Comparison of ENCODE assay signal across 26 mouse cellular contexts in the genomic region with DNA sequence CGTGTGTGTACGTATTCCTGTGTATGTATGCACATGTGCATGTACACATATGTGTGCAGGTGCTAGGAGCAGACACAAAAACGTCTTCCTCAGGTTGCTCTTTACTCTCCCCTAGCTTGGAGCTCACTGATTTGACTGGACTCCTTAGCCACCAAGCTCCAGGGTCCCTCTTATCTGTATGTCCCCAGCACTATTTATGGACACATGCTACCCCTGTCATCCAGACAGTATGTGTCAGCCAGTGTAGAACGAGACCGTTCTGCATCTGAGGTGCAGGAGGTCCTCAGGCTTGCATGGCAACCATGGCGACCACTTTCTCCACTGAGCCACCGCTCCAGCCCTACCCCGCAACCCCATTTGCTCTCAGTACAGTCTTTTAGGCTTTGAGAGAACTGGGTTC.
DNase-seq lines count a peak whose midpoint lies in the region; ATAC-seq and TF ChIP-seq lines count a peak whose summit lies in the region.
"Had no signal": no experiment of that assay in that cellular context is flagged by ENCODE, and none has a peak within 500 bp of the region (broad histone marks: within the 10 kb centered on the region; RNA-seq: fewer than 3 reads in every experiment).

No protein-coding gene starts in this region.

- H3K4me2 ChIP-seq in heart, embryonic 11.5 days, result peak overlapping the region; percentile 41
- H3K4me2 ChIP-seq in heart, embryonic 16.5 days (ENCODE audit: low read depth, low read length), result peak overlapping the region; percentile 39; the same call in 1 of the 2 replicates
- H3K4me2 ChIP-seq in liver, embryonic 13.5 days, result no peak overlapping the region
- no peak overlapping the region for H3K4me2 ChIP-seq in liver, embryonic 12.5 days
- H3K4me2 ChIP-seq: embryonic facial prominence, embryonic 13.5 days; lung, embryonic 15.5 days; neural tube, embryonic 13.5 days had no signal

- no peak overlapping the region for H3K9ac ChIP-seq in heart, embryonic 11.5 days (ENCODE audit: low read depth, low read length)
- peak overlapping the region; percentile 42 for H3K9ac ChIP-seq in heart, embryonic 16.5 days (ENCODE audit: low read length)
- no peak overlapping the region for H3K9ac ChIP-seq in heart, adult 2 months (ENCODE audit: low read depth, low read length)
- H3K9ac ChIP-seq in liver, embryonic 13.5 days, result no peak overlapping the region
- H3K9ac ChIP-seq in liver, embryonic 12.5 days, result no peak overlapping the region
- H3K9ac ChIP-seq: embryonic facial prominence, embryonic 13.5 days; forebrain, postnatal 0 days; lung, embryonic 15.5 days; neural tube, embryonic 13.5 days had no signal

- H3K36me3 ChIP-seq in heart, embryonic 11.5 days (ENCODE audit: control insufficient read depth, insufficient read depth, low read length), result no peaks in the 10 kb centered on the region
- no peaks in the 10 kb centered on the region for H3K36me3 ChIP-seq in heart, embryonic 16.5 days (ENCODE audit: control insufficient read depth, insufficient read depth)
- H3K36me3 ChIP-seq in heart, adult 2 months (ENCODE audit: control insufficient read depth, insufficient read depth, low read length), result no peaks in the 10 kb centered on the region
- H3K36me3 ChIP-seq in liver, embryonic 13.5 days, result no peaks in the 10 kb centered on the region
- H3K36me3 ChIP-seq in liver, embryonic 12.5 days, result no peaks in the 10 kb centered on the region
- H3K36me3 ChIP-seq in G1E (replicated peaks), result peaks cover 77% of the 10 kb centered on the region
- H3K36me3 ChIP-seq: embryonic facial prominence, embryonic 13.5 days; lung, embryonic 15.5 days; neural tube, embryonic 13.5 days had no signal

- H3K27me3 ChIP-seq in heart, embryonic 11.5 days (ENCODE audit: control insufficient read depth, insufficient read depth, low read length), result 0 out of 2 replicates have a peak, but pooled peaks cover 4% of the 10 kb centered on the region
- H3K27me3 ChIP-seq in heart, embryonic 16.5 days (ENCODE audit: control insufficient read depth, insufficient read depth, low read length), result no peaks in the 10 kb centered on the region
- H3K27me3 ChIP-seq in heart, adult 2 months (ENCODE audit: control insufficient read depth, insufficient read depth, low read length), result no peaks in the 10 kb centered on the region
- H3K27me3 ChIP-seq in liver, embryonic 13.5 days, result no peaks in the 10 kb centered on the region
- no peaks in the 10 kb centered on the region for H3K27me3 ChIP-seq in liver, embryonic 12.5 days (replicated peaks)
- H3K27me3 ChIP-seq in G1E (ENCODE audit: insufficient read depth, low read length), result no peaks in the 10 kb centered on the region
- H3K27me3 ChIP-seq: embryonic facial prominence, embryonic 13.5 days; lung, embryonic 15.5 days; neural tube, embryonic 13.5 days had no signal

- TF ChIP-seq CTCF in heart, adult 2 months (IDR thresholded peaks at IDR 0.05), result no peak
- TF ChIP-seq CTCF in G1E (IDR thresholded peaks at IDR 0.05; ENCODE audit: low read depth, low read length), result no peak

- no peak for DNase-seq in heart, adult 8-10 months (ENCODE audit: low spot score)
- DNase-seq in heart, adult 2 months, result no peak
- DNase-seq in liver, embryonic 13.5 days, result no peak
- no peak for DNase-seq in G1E (ENCODE audit: low spot score)
- DNase-seq in kidney, postnatal 10 days, result no peak
- DNase-seq: adrenal gland, postnatal 14 days; cerebellum, adult 11 months; cerebellum, adult 9-10 months; cerebellum, postnatal 36 days; embryo, embryonic 11 days; forebrain, postnatal 0 days; kidney, adult 8-10 months; layer of hippocampus, postnatal 36 days; left cerebral cortex, postnatal 4 days; right cerebral cortex, postnatal 4 days; thymus, adult 18-20 months; thymus, postnatal 25 days had no signal

- no peak for TF ChIP-seq EP300 in heart, adult 2 months (IDR thresholded peaks at IDR 0.05; ENCODE audit: insufficient read depth, low read depth, low read length)

- no peak for TF ChIP-seq POLR2A in heart, adult 2 months (IDR thresholded peaks at IDR 0.05; ENCODE audit: insufficient read depth, low read depth, low read length)

- H3K4me3 ChIP-seq in heart, embryonic 11.5 days (ENCODE audit: low read depth, low read length), result no peak overlapping the region
- no peak overlapping the region for H3K4me3 ChIP-seq in heart, embryonic 16.5 days (ENCODE audit: low read length)
- H3K4me3 ChIP-seq in heart, adult 2 months, result no peak overlapping the region
- H3K4me3 ChIP-seq in liver, embryonic 13.5 days (replicated peaks), result no peak overlapping the region
- H3K4me3 ChIP-seq in liver, embryonic 12.5 days, result no peak overlapping the region
- H3K4me3 ChIP-seq in G1E (ENCODE audit: low read depth, low read length), result peak overlapping the region; percentile 15; the same call in 1 of the 2 replicates
- H3K4me3 ChIP-seq: embryonic facial prominence, embryonic 13.5 days; lung, embryonic 15.5 days; neural tube, embryonic 13.5 days had no signal

- intact Hi-C loops in heart, adult 2 months (cut with DNase I), result loop anchor here (10.0 kb wide), 1 partner anchor 216 kb away; no protein-coding TSS in a partner anchor

- ATAC-seq in heart, embryonic 11.5 days (replicated peaks; ENCODE audit: insufficient number of reproducible peaks, low FRiP score, low TSS enrichment), result peak; percentile 37; the same call in 1 of the 2 replicates
- ATAC-seq in heart, embryonic 16.5 days (replicated peaks; ENCODE audit: extremely low read depth, insufficient read depth, low FRiP score), result peak; percentile 63; the same call in 1 of the 2 replicates
- 0 out of 2 replicates have a peak, but pooled peaks have one; percentile 15 for ATAC-seq in liver, embryonic 13.5 days (ENCODE audit: low read depth)
- no peak for ATAC-seq in liver, embryonic 12.5 days
- no peak for ATAC-seq in G1E (ENCODE audit: extremely low read depth, insufficient number of reproducible peaks, low FRiP score, poor library complexity, severe bottlenecking)
- ATAC-seq: forebrain, postnatal 0 days; intestine, embryonic 16.5 days had no signal

- 55% methylated on average over 8 of the region's 8 CpGs for WGBS in heart, embryonic 11.5 days (ENCODE audit: insufficient replicate concordance)
- 59% methylated on average over 8 of the region's 8 CpGs for WGBS in heart, embryonic 16.5 days
- WGBS in heart, adult 2 months, result 83% methylated on average over 8 of the region's 8 CpGs
- 52% methylated on average over 8 of the region's 8 CpGs for WGBS in liver, embryonic 13.5 days (ENCODE audit: insufficient replicate concordance)
- WGBS in liver, embryonic 12.5 days (ENCODE audit: insufficient replicate concordance), result 59% methylated on average over 8 of the region's 8 CpGs

- peaks cover 44% of the 10 kb centered on the region for H3K4me1 ChIP-seq in heart, embryonic 11.5 days (ENCODE audit: control insufficient read depth, insufficient read depth, low read length)
- H3K4me1 ChIP-seq in heart, embryonic 16.5 days (ENCODE audit: control insufficient read depth, insufficient read depth, low read length), result peaks cover 48% of the 10 kb centered on the region
- peaks cover 12% of the 10 kb centered on the region for H3K4me1 ChIP-seq in heart, adult 2 months (ENCODE audit: control insufficient read depth, insufficient read depth, low read length)
- H3K4me1 ChIP-seq in liver, embryonic 13.5 days (replicated peaks), result peaks cover 62% of the 10 kb centered on the region
- H3K4me1 ChIP-seq in liver, embryonic 12.5 days, result peaks cover 66% of the 10 kb centered on the region
- H3K4me1 ChIP-seq in G1E (ENCODE audit: insufficient read depth, low read depth, low read length), result peaks cover 73% of the 10 kb centered on the region

- no peaks in the 10 kb centered on the region for H3K9me3 ChIP-seq in heart, embryonic 11.5 days (replicated peaks; ENCODE audit: control insufficient read depth, low read length)
- H3K9me3 ChIP-seq in heart, embryonic 16.5 days (replicated peaks; ENCODE audit: control insufficient read depth, low read length), result no peaks in the 10 kb centered on the region
- H3K9me3 ChIP-seq in liver, embryonic 13.5 days (replicated peaks), result no peaks in the 10 kb centered on the region
- H3K9me3 ChIP-seq in liver, embryonic 12.5 days (replicated peaks), result no peaks in the 10 kb centered on the region
- H3K9me3 ChIP-seq in G1E (replicated peaks), result no peaks in the 10 kb centered on the region
- H3K9me3 ChIP-seq: embryonic facial prominence, embryonic 13.5 days; lung, embryonic 15.5 days; neural tube, embryonic 13.5 days had no signal

- no peaks in the 10 kb centered on the region for H3K79me2 ChIP-seq in heart, adult 2 months (replicated peaks; ENCODE audit: control insufficient read depth, insufficient read depth, low read length)

- peak overlapping the region; percentile 82 for H3K27ac ChIP-seq in heart, embryonic 11.5 days (ENCODE audit: low read depth, low read length)
- peak overlapping the region; percentile 84 for H3K27ac ChIP-seq in heart, embryonic 16.5 days (ENCODE audit: low read length)
- H3K27ac ChIP-seq in heart, adult 2 months, result no peak overlapping the region
- H3K27ac ChIP-seq in liver, embryonic 13.5 days, result no peak overlapping the region
- H3K27ac ChIP-seq in liver, embryonic 12.5 days, result no peak overlapping the region
- H3K27ac ChIP-seq: embryonic facial prominence, embryonic 13.5 days; kidney, postnatal 0 days; lung, embryonic 15.5 days; neural tube, embryonic 13.5 days; stomach, postnatal 0 days had no signal

Comparison
In these comparisons a context has a peak if more than half of its experiments do, and no peak if none do; other contexts are left out.
1. ATAC-seq: peak in heart, embryonic 11.5 days (single experiment), heart, embryonic 16.5 days (single experiment) and liver, embryonic 13.5 days (single experiment); none in liver, embryonic 12.5 days (single experiment) and G1E (single experiment).
2. H3K27ac ChIP-seq: peak in heart, embryonic 11.5 days (single experiment) and heart, embryonic 16.5 days (single experiment); none in heart, adult 2 months (single experiment), liver, embryonic 13.5 days (single experiment) and liver, embryonic 12.5 days (single experiment).
3. H3K4me2 ChIP-seq: peak in heart, embryonic 11.5 days (single experiment) and heart, embryonic 16.5 days (single experiment); none in liver, embryonic 13.5 days (single experiment) and liver, embryonic 12.5 days (single experiment).